Mouse (Mus musculus) kidney, embryonic 15.5 days (tissue): ENCODE measurements around the gene Vmn2r-ps159. TPM values are rescaled to one million over a fixed set of nuclear protein-coding genes. Genes with fewer than 3 reads are reported as not detected.
A peak's percentile ranks its signal among the peaks of the same experiment; 100 is the strongest.
"Not testable (repeated sequence)": the region's sequence is repeated elsewhere in the genome, so short reads cannot be mapped to it uniquely, and the experiment has no call there.

ENCODE experiments used
- ATAC-seq: fragments of 200-750 bp; cut with Nextera tagmentation; replicated peaks from 2 replicates; pipeline ENCODE4 v1.8.0; 2017; ENCODE audit warnings: moderate TSS enrichment; ENCODE audit not compliant: low FRiP score
- H3K27ac ChIP-seq: fragments of 300-500 bp; sonication (generic); 2 replicates; pipeline ENCODE4 v1.5.1; 2015; ENCODE audit warnings: mild to moderate bottlenecking, inconsistent platforms
- H3K27me3 ChIP-seq: fragments of 300-500 bp; sonication (generic); 2 replicates; pipeline ENCODE4 v1.6.1; 2015; ENCODE audit warnings: inconsistent platforms
- H3K36me3 ChIP-seq: fragments of 300-500 bp; sonication (generic); 2 replicates; pipeline ENCODE4 v1.6.1; 2015; ENCODE audit warnings: inconsistent platforms
- H3K4me1 ChIP-seq: fragments of 300-500 bp; sonication (generic); 2 replicates; pipeline ENCODE4 v1.6.1; 2015; ENCODE audit warnings: inconsistent platforms
- H3K4me2 ChIP-seq: fragments of 300-500 bp; sonication (generic); 2 replicates; pipeline ENCODE4 v1.6.1; 2015; ENCODE audit warnings: moderate library complexity, mild to moderate bottlenecking, inconsistent platforms
- H3K4me3 ChIP-seq: fragments of 300-500 bp; sonication (generic); replicated peaks from 2 replicates; pipeline ENCODE4 v1.5.1; 2015; ENCODE audit warnings: mild to moderate bottlenecking, inconsistent platforms
- H3K9ac ChIP-seq: fragments of 300-500 bp; sonication (generic); 2 replicates; pipeline ENCODE4 v1.6.1; 2015; ENCODE audit warnings: mild to moderate bottlenecking, inconsistent platforms
- H3K9me3 ChIP-seq: fragments of 300-500 bp; sonication (generic); replicated peaks from 2 replicates; pipeline ENCODE4 v1.6.1; 2016; ENCODE audit warnings: inconsistent platforms
- WGBS: fragments of 180-500 bp; shearing (Covaris S2); methylation state at CpG from one replicate; pipeline ENCODE4 v1.1.7; 2015; ENCODE audit warnings: mixed read lengths; 5-methylcytosine and 5-hydroxymethylcytosine counted together
- polyA plus RNA-seq: library from polyadenylated mRNA; unstranded; fragments of >200 nt; fragmentation: Nextera tagmentation; extraction: Ambion mirVana; gene quantifications from 2 replicates; pipeline ENCODE4 v1.2.1, GENCODE M21; 2015

Gene Vmn2r-ps159
- polyA plus RNA-seq: not detected in 2 replicates

DNA sequence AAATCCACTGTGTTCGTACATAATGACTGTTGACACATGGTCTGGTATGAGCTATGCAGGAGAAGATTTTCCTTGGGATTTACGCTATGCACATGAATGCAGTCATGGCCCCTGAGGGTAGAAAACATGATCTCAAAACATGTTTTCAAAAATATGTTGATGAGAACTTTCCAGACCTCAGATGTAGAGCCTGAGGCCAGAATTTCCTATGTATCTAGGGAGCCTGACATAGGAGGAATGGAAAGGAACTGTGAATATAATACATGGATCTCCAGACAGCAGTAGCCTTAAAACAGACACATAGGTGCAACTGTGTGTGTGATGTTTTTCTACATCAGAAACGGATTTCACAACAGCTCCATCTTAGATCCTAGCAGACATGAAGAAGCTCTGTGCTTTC lies at the start of gene Vmn2r-ps159:
Vmn2r-ps159 (plus strand) TSS at position 301 of the 400 bp plus-strand sequence.
- H3K4me1 ChIP-seq, ATAC-seq, H3K36me3 ChIP-seq, H3K4me2 ChIP-seq, H3K27me3 ChIP-seq, H3K4me3 ChIP-seq, H3K9me3 ChIP-seq, H3K9ac ChIP-seq, H3K27ac ChIP-seq: not testable (repeated sequence)
- WGBS: 82% methylated on average over 3 of the region's 3 CpGs

DNA sequence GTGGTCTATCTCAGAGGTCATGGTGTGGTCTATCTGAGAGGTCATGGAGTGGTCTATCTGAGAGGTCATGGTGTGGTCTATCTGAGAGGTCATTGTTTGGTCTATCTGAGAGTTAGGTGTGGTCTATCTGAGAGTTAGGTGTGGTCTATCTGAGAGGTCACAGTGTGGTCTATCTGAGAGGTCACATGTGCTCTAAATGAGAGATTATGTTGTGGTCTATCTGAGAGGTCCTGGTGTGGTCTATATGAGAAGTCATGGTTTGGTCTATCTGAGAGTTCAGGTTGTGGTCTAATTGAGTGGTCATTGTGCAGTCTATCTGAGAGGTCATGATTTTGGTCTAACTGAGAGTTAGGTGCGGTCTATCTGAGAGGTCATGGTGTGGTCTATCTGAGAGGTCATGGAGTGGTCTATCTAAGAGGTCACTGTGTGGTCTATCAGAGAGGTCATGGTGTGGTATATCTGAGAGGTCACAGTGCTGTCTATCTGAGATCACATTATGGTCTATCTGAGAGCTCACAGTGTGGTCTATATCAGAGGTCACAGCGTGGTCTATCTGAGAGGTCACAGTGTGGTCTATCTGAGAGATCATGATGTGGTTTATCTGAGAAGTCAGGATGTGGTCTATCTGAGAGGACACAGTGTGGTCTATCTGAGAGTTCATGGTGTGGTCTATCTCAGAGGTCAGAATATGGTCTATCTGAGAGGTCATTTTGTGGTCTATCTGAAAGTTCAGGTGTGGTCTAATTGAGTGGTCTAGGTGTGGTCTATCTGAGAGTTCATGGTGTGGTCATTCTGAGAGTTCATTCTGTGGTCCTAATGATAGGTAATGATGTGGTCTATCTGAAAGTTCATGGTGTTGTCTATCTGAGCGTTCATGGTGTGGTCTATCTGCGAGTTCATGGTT lies 10.9 kb downstream of the Vmn2r-ps159 start:
- H3K4me2 ChIP-seq, H3K27me3 ChIP-seq, H3K9ac ChIP-seq, H3K9me3 ChIP-seq, H3K27ac ChIP-seq, H3K36me3 ChIP-seq, H3K4me3 ChIP-seq, H3K4me1 ChIP-seq: not testable (repeated sequence)
- ATAC-seq: peak; percentile 70
- WGBS: 83% methylated on average over 4 of the region's 4 CpGs

DNA sequence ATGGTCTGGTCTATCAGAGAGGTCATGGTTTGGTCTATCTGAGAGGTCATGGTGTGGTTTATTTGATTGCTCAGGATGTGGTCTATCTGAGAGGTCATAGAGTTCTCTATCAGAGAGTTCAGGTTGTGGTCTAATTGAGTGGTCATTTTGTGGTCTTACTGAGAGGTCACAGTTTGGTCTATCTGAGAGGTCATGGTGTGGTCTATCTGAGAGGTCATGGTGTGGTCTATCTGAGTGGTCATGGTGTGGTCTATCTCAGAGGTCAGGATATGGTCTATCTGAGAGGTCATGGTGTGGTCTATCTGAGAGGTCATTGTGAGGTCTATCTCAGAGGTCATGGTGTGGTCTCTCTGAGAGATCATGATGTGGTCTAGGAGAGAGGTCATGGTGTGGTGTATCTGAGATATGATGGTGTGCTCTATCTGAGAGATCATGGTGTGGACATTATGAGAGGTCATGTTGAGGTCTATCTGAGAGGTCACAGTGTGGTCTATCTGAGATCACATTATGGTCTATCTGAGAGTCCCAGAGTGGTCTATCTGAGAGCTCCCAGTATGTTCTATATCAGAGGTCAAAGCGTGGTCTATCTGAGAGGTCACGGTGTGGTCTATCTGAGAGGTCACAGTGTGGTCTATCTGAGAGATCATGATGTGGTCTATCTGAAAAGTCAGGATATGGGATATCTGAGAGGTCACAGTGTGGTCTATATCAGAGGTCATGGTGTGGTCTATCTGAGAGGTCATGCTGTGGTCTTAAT lies 11.8 kb downstream of the Vmn2r-ps159 start:
- ATAC-seq: peak; percentile 84
- no peak overlapping the region for H3K27ac ChIP-seq
- no peaks in the 10 kb centered on the region for H3K9me3 ChIP-seq
- no peaks in the 10 kb centered on the region for H3K4me1 ChIP-seq
- H3K4me3 ChIP-seq: no peak overlapping the region
- no peak overlapping the region for H3K9ac ChIP-seq
- no peak overlapping the region for H3K4me2 ChIP-seq
- H3K36me3 ChIP-seq: no peaks in the 10 kb centered on the region
- WGBS: 86% methylated on average over 2 of the region's 2 CpGs
- H3K27me3 ChIP-seq: no peaks in the 10 kb centered on the region

DNA sequence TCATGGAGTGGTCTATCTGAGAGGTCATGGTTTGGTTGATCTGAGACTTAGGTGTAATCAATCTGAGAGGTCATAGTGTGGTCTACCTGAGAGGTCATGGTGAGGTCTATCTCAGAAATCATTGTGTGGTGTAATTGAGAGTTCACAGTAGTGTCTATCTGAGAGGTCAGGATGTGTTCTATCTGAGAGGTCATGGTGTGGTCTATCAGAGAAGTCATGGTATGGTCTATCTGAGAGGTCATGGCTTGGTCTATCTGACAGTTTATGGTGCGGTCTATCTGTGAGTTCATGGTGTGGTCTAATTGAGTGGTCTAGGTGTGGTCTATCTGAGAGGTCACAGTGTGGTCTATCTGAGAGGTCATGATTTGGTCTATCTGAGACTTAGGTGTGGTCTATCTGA lies 12.4 kb downstream of the Vmn2r-ps159 start:
- peak; percentile 38 for ATAC-seq
- H3K9me3 ChIP-seq: no peaks in the 10 kb centered on the region
- no peak overlapping the region for H3K4me2 ChIP-seq
- no peaks in the 10 kb centered on the region for H3K4me1 ChIP-seq
- H3K4me3 ChIP-seq: no peak overlapping the region
- H3K36me3 ChIP-seq: no peaks in the 10 kb centered on the region
- H3K27ac ChIP-seq: no peak overlapping the region
- H3K9ac ChIP-seq: no peak overlapping the region
- no peaks in the 10 kb centered on the region for H3K27me3 ChIP-seq
- WGBS: 79% methylated on average over 1 of the region's 1 CpGs

DNA sequence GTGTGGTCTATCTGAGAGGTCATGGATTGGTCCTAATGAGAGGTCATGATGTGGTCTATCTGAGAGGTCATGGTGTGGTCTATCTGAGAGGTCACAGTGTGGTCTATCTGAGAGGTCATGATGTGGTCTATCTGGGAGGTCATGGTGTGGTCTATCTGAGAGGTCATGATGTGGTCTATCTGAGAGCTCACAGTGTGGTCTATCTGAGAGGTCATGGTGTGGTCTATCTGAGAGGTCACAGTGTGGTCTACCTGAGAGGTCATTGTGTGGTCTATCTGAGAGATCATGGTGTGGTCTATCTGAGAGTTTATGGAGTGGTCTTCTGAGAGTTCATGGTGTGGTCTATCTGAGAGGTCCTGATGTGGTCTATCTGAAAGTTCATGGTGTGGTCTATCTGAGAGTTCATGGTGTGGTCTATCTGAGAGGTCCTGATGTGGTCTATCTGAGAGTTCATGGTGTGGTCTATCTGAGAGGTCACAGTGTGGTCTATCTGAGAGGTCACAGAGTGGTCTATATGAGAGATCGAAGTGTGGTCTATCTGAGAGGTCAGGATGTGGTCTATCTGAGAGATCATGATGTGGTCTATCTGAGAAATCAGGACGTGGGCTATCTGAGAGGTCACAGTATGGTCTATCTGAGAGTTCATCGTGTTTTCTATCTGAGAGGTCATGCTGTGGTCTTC lies 26.0 kb downstream of the Vmn2r-ps159 start:
- 74% methylated on average over 3 of the region's 3 CpGs for WGBS
- H3K4me2 ChIP-seq, H3K27ac ChIP-seq, H3K36me3 ChIP-seq, H3K4me1 ChIP-seq, H3K4me3 ChIP-seq, H3K27me3 ChIP-seq, H3K9me3 ChIP-seq, H3K9ac ChIP-seq: not testable (repeated sequence)
- peak; percentile 84 for ATAC-seq

Other genes starting within 250 kb of the Vmn2r-ps159 start
- 39.4 and 42.8 TPM in 2 replicates for gene 9430015G10Rik, start 221.1 kb upstream of the Vmn2r-ps159 start, polyA plus RNA-seq
- 0.14 and 0.34 TPM in 2 replicates for gene Rnf223, start 200.6 kb upstream of the Vmn2r-ps159 start, polyA plus RNA-seq
- 83.9 and 96.4 TPM in 2 replicates for gene Agrn, start 133.6 kb upstream of the Vmn2r-ps159 start, polyA plus RNA-seq
- gene Isg15, start 130.3 kb upstream of the Vmn2r-ps159 start, polyA plus RNA-seq: 2.4 and 2.5 TPM in 2 replicates
- 7.6 and 7.8 TPM in 2 replicates for gene AW011738, start 127.8 kb upstream of the Vmn2r-ps159 start, polyA plus RNA-seq
- 0.84 and 1.0 TPM in 2 replicates for gene Perm1, start 115.2 kb upstream of the Vmn2r-ps159 start, polyA plus RNA-seq
- gene Plekhn1, start 96.2 kb upstream of the Vmn2r-ps159 start, polyA plus RNA-seq: 19.1 and 21.4 TPM in 2 replicates
- gene Noc2l, start 95.1 kb upstream of the Vmn2r-ps159 start, polyA plus RNA-seq: 85.8 and 90.3 TPM in 2 replicates
- 0.50 and 1.2 TPM in 2 replicates for gene Samd11, start 75.4 kb upstream of the Vmn2r-ps159 start, polyA plus RNA-seq